Mouse (Mus musculus): ENCODE measurements at regions not wholly inside any gene's neighbourhood (a gene's known extent, or its start where the extent isn't known, plus 50 kb on each side); places are given as distances from the start of the nearest gene placed in this dataset.

- no peaks in the 10 kb centered on the region for H3K27me3 ChIP-seq (ENCODE audit: control insufficient read depth, insufficient read depth, low read length)
- H3K4me3 ChIP-seq (ENCODE audit: low read depth, low read length) = no peak overlapping the region
- no peaks in the 10 kb centered on the region for H3K36me3 ChIP-seq (ENCODE audit: control insufficient read depth, insufficient read depth, low read length)
- WGBS = 50% methylated on average over 16 of the region's 16 CpGs
- TF ChIP-seq POLR2A (IDR thresholded peaks at IDR 0.05; ENCODE audit: low read depth, low read length) (no peak), CTCF (IDR thresholded peaks at IDR 0.05; ENCODE audit: extremely low read depth, insufficient read length, insufficient replicate concordance, low read depth, low read length) (no peak)
- no peak overlapping the region for H3K27ac ChIP-seq (ENCODE audit: insufficient read depth, low read depth, low read length)
- H3K4me1 ChIP-seq (ENCODE audit: control insufficient read depth, insufficient read depth, insufficient read length, low read length) = no peaks in the 10 kb centered on the region
These were observed 219.8 kb downstream of the Il20rb start for GRCm38 (mm10) chr9:100266528-100267387.

DNA sequence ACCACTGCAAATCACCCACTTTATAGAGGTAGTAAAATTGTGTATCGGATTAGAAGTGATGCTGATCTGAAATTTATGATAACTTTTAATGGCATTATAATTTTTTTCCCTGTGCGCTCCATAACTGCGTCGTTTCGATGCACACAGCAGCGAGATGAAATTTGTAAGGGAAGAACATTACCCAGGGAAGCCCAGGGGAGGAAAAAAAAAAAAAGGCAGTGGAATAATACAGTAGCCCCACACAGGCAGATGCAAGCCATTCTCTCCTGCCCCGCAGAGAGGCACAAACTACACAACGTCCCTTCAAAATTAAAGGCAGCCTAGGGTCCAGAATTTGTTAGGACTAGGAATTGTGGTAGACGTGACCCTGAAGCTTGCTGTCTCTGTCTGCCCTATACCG lies 234.2 kb downstream of the Il20rb start:
- H3K4me3 ChIP-seq (ENCODE audit: low read depth, low read length) = no peak overlapping the region
- TF ChIP-seq POLR2A (IDR thresholded peaks at IDR 0.05; ENCODE audit: low read depth, low read length) = no peak
- no peak for TF ChIP-seq CTCF (IDR thresholded peaks at IDR 0.05; ENCODE audit: extremely low read depth, insufficient read length, insufficient replicate concordance, low read depth, low read length)
- no peaks in the 10 kb centered on the region for H3K27me3 ChIP-seq (ENCODE audit: control insufficient read depth, insufficient read depth, low read length)
- H3K27ac ChIP-seq (ENCODE audit: insufficient read depth, low read depth, low read length) = no peak overlapping the region
- WGBS = 85% methylated on average over 10 of the region's 10 CpGs
- H3K4me1 ChIP-seq (ENCODE audit: control insufficient read depth, insufficient read depth, insufficient read length, low read length) = no peaks in the 10 kb centered on the region
- no peaks in the 10 kb centered on the region for H3K36me3 ChIP-seq (ENCODE audit: control insufficient read depth, insufficient read depth, low read length)
